Mouse (Mus musculus): ENCODE measurements around the gene Fbrsl1. TPM values are rescaled to one million over a fixed set of nuclear protein-coding genes. Genes with fewer than 3 reads are reported as not detected.

The Fbrsl1 gene
- polyA plus RNA-seq, 2 experiments: 20.8 to 49.8 TPM

DNA sequence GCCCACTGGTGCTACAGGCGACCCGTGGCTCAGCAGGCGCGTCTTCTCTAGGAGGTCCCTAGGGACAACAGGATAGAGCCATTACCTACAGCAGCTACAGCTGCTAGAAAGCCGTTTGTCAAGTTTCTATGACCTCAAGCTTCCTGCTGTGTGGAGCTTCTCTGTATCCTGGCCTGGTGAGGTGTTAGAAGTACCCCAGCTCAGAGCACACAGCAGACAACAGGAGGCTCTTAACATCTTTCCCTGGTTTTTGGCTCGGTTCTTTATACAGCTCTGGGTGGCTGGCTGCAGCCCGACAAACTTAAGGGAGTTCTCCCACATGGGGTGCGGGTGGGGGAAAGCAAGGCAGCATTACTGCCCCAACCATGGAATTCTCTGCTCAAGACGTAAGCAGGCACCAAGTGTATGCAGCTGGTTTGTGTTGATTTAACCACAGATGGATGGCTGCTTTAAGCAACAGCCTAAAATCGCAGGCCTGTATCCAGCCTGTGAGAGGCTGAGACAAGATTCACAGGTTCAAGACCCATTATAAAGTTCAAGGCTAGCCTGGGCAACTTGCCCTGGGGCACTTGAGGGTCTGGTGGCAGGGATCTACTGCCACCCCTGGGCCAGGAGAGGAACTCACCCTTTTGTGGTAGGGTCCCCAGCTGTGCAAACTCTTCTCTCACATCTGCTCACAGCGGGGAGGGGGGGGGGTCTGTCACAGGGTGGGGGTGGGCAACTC lies 84.3 kb downstream of the Fbrsl1 start:
- 33% methylated on average over 11 of the region's 11 CpGs for WGBS
- Histone ChIP-seq H3K9me3 (ENCODE audit: control insufficient read depth, low read length) (no peaks in the 10 kb centered on the region), H3K4me2 (replicated peaks; ENCODE audit: low read depth, low read length, severe bottlenecking) (peak overlapping the region; percentile 88), H3K27me3 (ENCODE audit: control insufficient read depth, insufficient read depth, low read length) (no peaks in the 10 kb centered on the region), H3K36me3 (ENCODE audit: control insufficient read depth, insufficient read depth, low read length) (peaks cover 35% of the 10 kb centered on the region), H3K4me3 (replicated peaks; ENCODE audit: low read length) (peak overlapping the region; percentile 49), H3K4me1 (ENCODE audit: control insufficient read depth, insufficient read depth, low read length) (peaks cover 4% of the 10 kb centered on the region; the same call in 1 of the 2 replicates), H3K9ac (ENCODE audit: low read depth, low read length, severe bottlenecking) (peak overlapping the region; percentile 58), H3K27ac (replicated peaks; ENCODE audit: low read depth, low read length) (no peak overlapping the region)
- TF ChIP-seq POLR2A (IDR thresholded peaks at IDR 0.05; ENCODE audit: borderline replicate concordance, extremely low read depth, insufficient read depth, insufficient read length): no peak
- DNase-seq (ENCODE audit: low spot score) (peak; percentile 11), ATAC-seq (ENCODE audit: low FRiP score, low read depth) (0 out of 2 replicates have a peak, but pooled peaks have one; percentile 11)

DNA sequence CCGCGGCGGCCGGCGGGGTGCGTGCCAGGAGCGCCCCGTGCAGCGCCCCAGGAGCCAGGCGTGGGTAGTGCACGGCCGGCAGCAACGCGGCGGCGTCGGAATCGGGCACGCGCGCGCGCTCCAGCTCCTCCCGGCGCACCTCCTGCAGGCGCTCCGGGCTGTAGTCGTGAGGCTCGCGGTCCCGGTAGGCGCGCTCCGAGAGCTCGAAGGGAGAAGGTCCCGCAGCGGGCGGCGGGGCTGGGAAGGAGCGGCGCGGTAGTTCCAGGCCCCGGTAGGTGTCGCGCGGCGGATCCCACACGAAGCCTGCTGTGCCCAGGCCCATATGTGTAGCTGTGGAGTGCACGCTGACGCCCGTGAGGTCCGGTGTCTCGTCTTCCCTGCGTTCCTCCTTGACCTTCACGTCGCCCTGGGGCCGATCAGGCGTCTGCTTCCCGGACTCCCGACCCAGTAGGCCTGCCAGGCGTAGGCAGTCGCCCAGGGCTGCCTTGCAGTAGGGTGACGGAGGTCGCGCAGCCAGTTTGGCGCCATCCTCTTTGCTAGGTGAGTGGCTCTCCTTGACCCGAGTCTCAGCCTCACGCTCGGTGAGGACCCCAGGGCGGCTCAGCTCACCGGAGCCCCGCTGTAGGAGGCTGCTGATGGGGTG lies 85.0 kb downstream of the Fbrsl1 start:
- Histone ChIP-seq H3K4me3 (replicated peaks; ENCODE audit: low read length) (peak overlapping the region; percentile 49), H3K27ac (replicated peaks; ENCODE audit: low read depth, low read length) (no peak overlapping the region), H3K9me3 (ENCODE audit: control insufficient read depth, low read length) (no peaks in the 10 kb centered on the region), H3K9ac (ENCODE audit: low read depth, low read length, severe bottlenecking) (peak overlapping the region; percentile 58), H3K4me2 (replicated peaks; ENCODE audit: low read depth, low read length, severe bottlenecking) (peak overlapping the region; percentile 88), H3K4me1 (ENCODE audit: control insufficient read depth, insufficient read depth, low read length) (peaks cover 4% of the 10 kb centered on the region; the same call in 1 of the 2 replicates), H3K27me3 (ENCODE audit: control insufficient read depth, insufficient read depth, low read length) (no peaks in the 10 kb centered on the region), H3K36me3 (ENCODE audit: control insufficient read depth, insufficient read depth, low read length) (peaks cover 29% of the 10 kb centered on the region)
- no peak for TF ChIP-seq POLR2A (IDR thresholded peaks at IDR 0.05; ENCODE audit: borderline replicate concordance, extremely low read depth, insufficient read depth, insufficient read length)
- whole genome bisulfite sequencing: 9% methylated on average over 30 of the region's 72 CpGs
- DNase-seq (ENCODE audit: low spot score): peak; percentile 82
- ATAC-seq (ENCODE audit: low FRiP score, low read depth): peak; percentile 81

DNA sequence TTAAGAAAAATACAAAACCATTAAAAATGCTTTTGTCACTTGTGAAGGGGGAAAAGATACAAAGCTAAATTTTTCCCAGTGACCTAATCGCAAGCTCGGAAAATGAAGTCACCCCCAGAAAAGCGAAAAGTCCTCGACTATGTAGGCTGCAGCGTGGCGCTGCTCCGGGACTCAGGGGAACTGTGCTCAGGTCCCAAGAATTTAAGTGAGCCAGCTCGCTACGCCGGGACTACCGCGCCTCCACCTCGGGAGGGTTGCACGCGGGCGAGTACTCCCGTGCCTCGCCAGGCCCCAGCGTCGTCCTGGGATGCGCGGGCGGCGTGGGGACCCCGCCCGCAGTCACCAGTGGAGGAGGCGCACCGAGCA lies 85.5 kb downstream of the Fbrsl1 start:
- TF ChIP-seq POLR2A (IDR thresholded peaks at IDR 0.05; ENCODE audit: borderline replicate concordance, extremely low read depth, insufficient read depth, insufficient read length): no peak
- H3K9ac ChIP-seq (ENCODE audit: low read depth, low read length, severe bottlenecking): peak overlapping the region; percentile 58
- H3K36me3 ChIP-seq (ENCODE audit: control insufficient read depth, insufficient read depth, low read length): peaks cover 25% of the 10 kb centered on the region
- peak overlapping the region; percentile 49 for H3K4me3 ChIP-seq (replicated peaks; ENCODE audit: low read length)
- H3K9me3 ChIP-seq (ENCODE audit: control insufficient read depth, low read length): no peaks in the 10 kb centered on the region
- no peak for DNase-seq (ENCODE audit: low spot score)
- WGBS: 4% methylated on average over 26 of the region's 28 CpGs
- H3K4me1 ChIP-seq (ENCODE audit: control insufficient read depth, insufficient read depth, low read length): peaks cover 4% of the 10 kb centered on the region; the same call in 1 of the 2 replicates
- peak; percentile 50; the same call in 1 of the 2 replicates for ATAC-seq (ENCODE audit: low FRiP score, low read depth)
- peak overlapping the region; percentile 88 for H3K4me2 ChIP-seq (replicated peaks; ENCODE audit: low read depth, low read length, severe bottlenecking)
- no peaks in the 10 kb centered on the region for H3K27me3 ChIP-seq (ENCODE audit: control insufficient read depth, insufficient read depth, low read length)
- H3K27ac ChIP-seq (replicated peaks; ENCODE audit: low read depth, low read length): no peak overlapping the region

DNA sequence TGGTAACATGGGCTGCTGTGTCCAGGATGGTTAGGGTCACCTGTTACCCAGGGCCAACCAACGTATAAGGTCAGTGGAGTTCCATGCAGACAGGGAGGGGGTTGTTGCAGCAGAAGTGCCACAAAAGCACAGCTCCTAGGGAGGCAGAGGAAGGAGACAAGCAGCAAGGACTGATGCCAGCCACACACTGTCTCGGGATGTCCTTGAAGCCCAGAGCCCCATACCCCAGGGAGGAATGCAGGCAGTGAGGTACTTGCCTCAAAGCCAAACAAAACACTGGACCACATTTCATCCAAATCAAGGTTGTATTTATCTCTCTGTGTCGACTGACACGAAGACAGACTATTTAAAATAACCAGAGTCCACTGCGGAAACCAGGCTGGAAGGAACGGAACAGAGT lies 86.8 kb downstream of the Fbrsl1 start:
- TF ChIP-seq POLR2A (IDR thresholded peaks at IDR 0.05; ENCODE audit: borderline replicate concordance, extremely low read depth, insufficient read depth, insufficient read length): no peak
- no peaks in the 10 kb centered on the region for H3K27me3 ChIP-seq (ENCODE audit: control insufficient read depth, insufficient read depth, low read length)
- peaks cover 4% of the 10 kb centered on the region; the same call in 1 of the 2 replicates for H3K4me1 ChIP-seq (ENCODE audit: control insufficient read depth, insufficient read depth, low read length)
- ATAC-seq (ENCODE audit: low FRiP score, low read depth): no peak
- no peaks in the 10 kb centered on the region for H3K9me3 ChIP-seq (ENCODE audit: control insufficient read depth, low read length)
- H3K9ac ChIP-seq (ENCODE audit: low read depth, low read length, severe bottlenecking): no peak overlapping the region
- no peak for DNase-seq (ENCODE audit: low spot score)
- H3K36me3 ChIP-seq (ENCODE audit: control insufficient read depth, insufficient read depth, low read length): peaks cover 16% of the 10 kb centered on the region
- no peak overlapping the region for H3K4me2 ChIP-seq (replicated peaks; ENCODE audit: low read depth, low read length, severe bottlenecking)
- WGBS: 91% methylated on average over 6 of the region's 6 CpGs
- no peak overlapping the region for H3K4me3 ChIP-seq (replicated peaks; ENCODE audit: low read length)
- no peak overlapping the region for H3K27ac ChIP-seq (replicated peaks; ENCODE audit: low read depth, low read length)

DNA sequence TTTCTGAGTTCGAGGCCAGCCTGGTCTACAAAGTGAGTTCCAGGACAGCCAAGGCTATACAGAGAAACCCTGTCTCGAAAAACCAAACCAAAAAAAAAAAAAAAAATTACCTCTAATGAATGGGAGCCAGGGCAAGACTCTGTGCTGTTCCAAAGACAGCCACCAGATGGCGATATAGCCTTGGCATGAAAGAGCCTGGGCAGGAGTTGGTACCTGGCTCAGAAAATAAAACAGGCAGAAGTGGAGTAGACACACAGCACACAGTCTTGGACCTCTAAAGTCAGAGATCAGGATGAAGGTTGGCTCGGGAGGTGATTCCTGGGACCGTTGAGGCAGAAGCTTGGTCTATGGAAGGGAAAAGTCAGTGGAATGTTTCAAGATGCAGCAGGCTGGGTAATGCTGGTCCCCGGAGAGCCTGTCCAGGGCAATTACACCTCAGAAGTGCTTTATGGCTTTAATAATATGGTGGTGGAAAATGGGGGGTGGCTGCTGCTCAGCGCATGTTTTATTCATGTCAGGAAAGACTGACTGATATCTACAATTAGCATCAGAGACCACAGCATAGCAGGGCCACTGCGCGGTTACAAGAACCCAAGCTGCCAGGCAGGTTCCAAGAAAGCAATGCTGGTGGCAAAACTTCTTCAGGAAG lies 90.6 kb downstream of the Fbrsl1 start:
- Histone ChIP-seq H3K27me3 (ENCODE audit: control insufficient read depth, insufficient read depth, low read length) (no peaks in the 10 kb centered on the region), H3K9ac (ENCODE audit: low read depth, low read length, severe bottlenecking) (no peak overlapping the region), H3K4me3 (replicated peaks; ENCODE audit: low read length) (no peak overlapping the region), H3K4me1 (ENCODE audit: control insufficient read depth, insufficient read depth, low read length) (no peaks in the 10 kb centered on the region), H3K9me3 (ENCODE audit: control insufficient read depth, low read length) (no peaks in the 10 kb centered on the region), H3K4me2 (replicated peaks; ENCODE audit: low read depth, low read length, severe bottlenecking) (no peak overlapping the region), H3K36me3 (ENCODE audit: control insufficient read depth, insufficient read depth, low read length) (peaks cover 3% of the 10 kb centered on the region; the same call in 1 of the 2 replicates), H3K27ac (replicated peaks; ENCODE audit: low read depth, low read length) (no peak overlapping the region)
- DNase-seq (ENCODE audit: low spot score) (peak; percentile 83), ATAC-seq (ENCODE audit: low FRiP score, low read depth) (peak; percentile 34; the same call in 1 of the 2 replicates)
- no peak for TF ChIP-seq POLR2A (IDR thresholded peaks at IDR 0.05; ENCODE audit: borderline replicate concordance, extremely low read depth, insufficient read depth, insufficient read length)
- 34% methylated on average over 8 of the region's 9 CpGs for WGBS

All from limb, embryonic 14.5 days (tissue).